Mouse (Mus musculus): ENCODE results near the gene Chst11. TPM values are rescaled to one million over a fixed set of nuclear protein-coding genes. Genes with fewer than 3 reads are reported as not detected.

The Chst11 gene
- polyA plus RNA-seq, 1 experiment from 2014 or later, result 2.5 TPM

DNA sequence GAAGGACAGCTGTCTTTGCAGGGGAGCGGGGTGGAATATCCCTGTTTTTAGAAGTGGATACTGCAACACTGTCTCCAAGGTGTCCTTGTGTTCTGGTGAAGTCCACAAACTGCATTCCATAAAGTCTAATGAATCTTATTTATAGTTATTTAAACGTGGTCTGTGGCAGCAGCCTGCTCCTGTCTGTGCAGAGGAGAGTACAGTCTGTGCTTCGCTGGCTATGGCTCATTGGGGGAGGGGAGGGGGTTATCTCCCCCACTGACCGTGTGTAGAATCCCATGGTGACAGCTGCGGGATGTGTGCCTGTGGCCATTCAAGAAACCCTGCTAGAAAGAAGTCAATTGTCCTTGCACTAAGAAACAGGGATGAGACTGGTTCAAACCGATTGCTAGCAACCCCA lies 206.7 kb downstream of the Chst11 start:
- no peak for ATAC-seq (ENCODE audit: insufficient number of reproducible peaks, insufficient read depth, low FRiP score, low TSS enrichment, low read depth)
- H3K4me1 ChIP-seq (replicated peaks), result peaks cover 9% of the 10 kb centered on the region; the same call in 1 of the 2 replicates
- no peak overlapping the region for H3K4me2 ChIP-seq
- peaks cover 11% of the 10 kb centered on the region; the same call in 1 of the 2 replicates for H3K36me3 ChIP-seq
- no peak overlapping the region for H3K27ac ChIP-seq
- no peak overlapping the region for H3K4me3 ChIP-seq (replicated peaks)
- no peak overlapping the region for H3K9ac ChIP-seq (replicated peaks)
- no peaks in the 10 kb centered on the region for H3K27me3 ChIP-seq
- WGBS, result 67% methylated on average over 6 of the region's 6 CpGs
- no peaks in the 10 kb centered on the region for H3K9me3 ChIP-seq

DNA sequence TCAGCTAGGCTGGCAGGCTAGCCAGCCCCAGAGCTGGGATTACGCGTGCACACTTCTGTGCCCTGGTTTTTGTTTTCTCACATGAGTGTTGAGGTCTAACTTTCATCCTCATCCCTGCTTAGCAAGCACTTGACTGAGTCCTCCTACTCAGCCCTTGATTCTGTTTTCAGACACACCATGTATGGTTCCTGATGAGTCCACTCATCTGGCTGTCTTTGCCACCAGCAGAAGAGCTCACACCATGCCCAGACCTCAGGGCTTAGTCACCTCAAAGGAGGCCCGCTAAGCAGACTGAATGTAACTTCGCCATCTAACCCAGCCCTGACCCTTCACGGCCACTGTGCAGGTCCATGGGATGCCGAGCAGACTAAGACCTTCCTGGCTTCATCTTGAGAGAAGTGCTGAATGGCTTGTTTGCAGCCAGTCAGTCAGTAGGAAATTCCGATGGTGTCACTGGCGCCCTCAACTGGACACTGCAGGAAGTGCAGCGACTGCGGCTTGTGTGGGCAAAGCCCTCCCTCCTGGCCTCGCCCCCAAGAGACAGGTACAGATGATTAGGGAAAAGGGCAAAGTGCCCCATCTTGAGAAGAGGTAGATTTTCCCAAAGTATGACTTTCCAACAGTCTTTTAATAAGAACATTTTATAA lies 212.5 kb downstream of the Chst11 start:
- Histone ChIP-seq H3K27ac (no peak overlapping the region), H3K4me1 (replicated peaks) (peaks cover 7% of the 10 kb centered on the region; the same call in 1 of the 2 replicates), H3K4me3 (replicated peaks) (no peak overlapping the region), H3K9me3 (no peaks in the 10 kb centered on the region), H3K9ac (replicated peaks) (no peak overlapping the region), H3K4me2 (no peak overlapping the region), H3K27me3 (no peaks in the 10 kb centered on the region), H3K36me3 (no peaks in the 10 kb centered on the region)
- no peak for ATAC-seq (ENCODE audit: insufficient number of reproducible peaks, insufficient read depth, low FRiP score, low TSS enrichment, low read depth)
- 53% methylated on average over 11 of the region's 11 CpGs for WGBS

DNA sequence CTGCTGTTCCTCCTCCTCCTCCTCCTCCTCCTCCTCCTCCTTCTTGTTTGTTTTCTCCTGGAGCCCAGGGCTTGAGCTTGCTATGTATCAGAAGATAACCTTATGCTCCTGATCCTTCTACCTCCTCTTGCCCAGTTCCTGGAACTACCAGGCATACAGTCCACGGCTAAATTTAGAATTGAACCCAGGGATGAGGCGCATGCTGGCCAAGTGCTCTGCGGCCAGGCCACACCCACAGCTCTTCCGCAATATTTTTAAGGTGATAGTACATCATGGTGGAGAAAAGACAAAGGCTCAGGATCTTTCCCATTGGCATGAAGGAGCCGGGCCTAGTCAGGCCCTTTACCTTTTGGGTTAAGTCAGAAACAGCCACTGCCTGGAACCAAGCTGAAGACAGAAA lies 213.4 kb downstream of the Chst11 start:
- ATAC-seq (ENCODE audit: insufficient number of reproducible peaks, insufficient read depth, low FRiP score, low TSS enrichment, low read depth), result no peak
- no peak overlapping the region for H3K4me2 ChIP-seq
- H3K9me3 ChIP-seq, result no peaks in the 10 kb centered on the region
- H3K27ac ChIP-seq, result no peak overlapping the region
- H3K27me3 ChIP-seq, result no peaks in the 10 kb centered on the region; the same call in 1 of the 2 replicates
- no peaks in the 10 kb centered on the region for H3K36me3 ChIP-seq
- 88% methylated on average over 5 of the region's 5 CpGs for WGBS
- no peak overlapping the region for H3K4me3 ChIP-seq (replicated peaks)
- no peak overlapping the region for H3K9ac ChIP-seq (replicated peaks)
- peaks cover 3% of the 10 kb centered on the region; the same call in 1 of the 2 replicates for H3K4me1 ChIP-seq (replicated peaks)

DNA sequence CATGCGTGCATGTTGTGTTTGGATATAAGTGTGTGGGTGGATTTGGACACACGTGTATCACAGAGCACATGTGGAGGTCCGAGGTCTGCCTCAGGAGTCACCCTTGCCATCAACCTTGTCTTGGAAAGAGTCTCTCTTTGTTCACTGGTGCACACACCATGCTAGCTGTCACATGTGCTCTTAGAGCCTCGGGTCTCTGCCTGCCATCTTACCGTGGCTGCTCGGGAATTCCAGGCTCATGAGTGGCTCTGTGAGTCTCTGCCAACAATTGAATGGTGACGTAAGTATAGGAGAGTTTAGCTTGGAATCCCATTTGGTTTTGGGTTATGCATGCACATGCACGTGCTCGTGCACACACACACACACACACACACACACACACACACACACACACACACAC lies 214.0 kb downstream of the Chst11 start:
- Histone ChIP-seq H3K9ac (replicated peaks) (no peak overlapping the region), H3K27me3 (no peaks in the 10 kb centered on the region; the same call in 1 of the 2 replicates), H3K36me3 (no peaks in the 10 kb centered on the region), H3K4me2 (no peak overlapping the region), H3K4me1 (replicated peaks) (no peaks in the 10 kb centered on the region), H3K4me3 (replicated peaks) (no peak overlapping the region), H3K27ac (no peak overlapping the region), H3K9me3 (no peaks in the 10 kb centered on the region)
- 91% methylated on average over 9 of the region's 9 CpGs for WGBS
- no peak for ATAC-seq (ENCODE audit: insufficient number of reproducible peaks, insufficient read depth, low FRiP score, low TSS enrichment, low read depth)

DNA sequence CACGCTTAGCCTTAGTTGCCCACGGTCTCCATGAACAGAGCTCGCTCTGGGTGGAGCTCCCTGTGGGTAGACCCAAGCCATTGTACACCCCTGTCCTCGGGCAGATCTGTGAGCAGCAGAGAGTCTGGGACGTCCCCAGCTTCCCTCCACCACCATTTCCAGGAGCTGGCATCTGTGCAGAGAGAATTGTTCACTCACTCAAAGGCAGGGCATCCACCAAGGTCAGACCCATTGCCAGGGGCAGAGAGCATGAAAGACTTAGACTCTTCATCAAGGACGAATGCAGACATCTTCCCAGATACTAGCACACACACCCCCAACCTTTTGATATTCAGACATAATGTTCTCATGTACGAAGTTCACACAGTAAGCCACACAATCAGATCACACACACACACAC lies 216.2 kb downstream of the Chst11 start:
- 83% methylated on average over 7 of the region's 7 CpGs for WGBS
- Histone ChIP-seq H3K4me1 (replicated peaks) (no peaks in the 10 kb centered on the region), H3K27me3 (no peaks in the 10 kb centered on the region; the same call in 1 of the 2 replicates), H3K4me2 (no peak overlapping the region), H3K9ac (replicated peaks) (no peak overlapping the region), H3K4me3 (replicated peaks) (no peak overlapping the region), H3K9me3 (no peaks in the 10 kb centered on the region), H3K27ac (no peak overlapping the region), H3K36me3 (no peaks in the 10 kb centered on the region)
- no peak for ATAC-seq (ENCODE audit: insufficient number of reproducible peaks, insufficient read depth, low FRiP score, low TSS enrichment, low read depth)

DNA sequence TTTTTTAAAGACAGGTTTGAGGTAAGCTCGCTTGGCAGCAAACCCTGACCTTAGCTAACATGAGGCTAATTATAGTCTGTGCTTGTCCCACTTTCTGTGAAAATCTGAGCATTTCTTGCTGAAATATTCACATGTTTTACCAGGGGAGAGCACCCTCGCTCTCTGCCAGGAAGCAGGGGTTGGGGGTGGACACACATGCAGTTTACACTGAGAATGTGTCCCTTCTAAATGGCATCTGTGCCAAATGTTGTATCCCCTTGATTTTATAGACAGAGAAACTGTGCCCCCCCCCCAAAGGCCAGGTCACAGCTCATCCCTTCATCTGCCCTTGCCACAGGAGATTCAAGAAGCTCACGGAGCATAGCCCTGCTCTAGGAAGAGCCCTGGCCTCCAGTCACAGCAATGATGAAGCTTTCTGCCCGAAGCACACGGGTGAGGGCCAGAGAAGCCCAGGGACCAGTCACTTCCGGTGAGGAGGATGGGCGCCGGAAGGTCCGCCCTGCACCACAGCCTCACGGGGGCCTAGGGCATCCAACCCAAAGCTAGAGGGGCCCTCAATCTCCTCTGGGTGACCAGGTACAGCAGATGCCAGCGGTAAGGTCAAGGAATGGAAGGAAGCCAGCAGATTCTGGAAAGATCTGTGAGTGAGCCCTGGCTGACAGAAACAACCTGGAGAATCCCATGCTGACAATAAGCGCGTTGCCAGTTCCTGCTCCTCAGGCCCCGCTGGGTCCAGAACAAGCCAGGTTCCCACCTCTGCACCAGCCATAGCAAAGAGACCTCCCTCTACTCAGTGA lies 217.8 kb downstream of the Chst11 start:
- no peaks in the 10 kb centered on the region; the same call in 1 of the 2 replicates for H3K27me3 ChIP-seq
- 89% methylated on average over 14 of the region's 14 CpGs for WGBS
- H3K36me3 ChIP-seq, result no peaks in the 10 kb centered on the region
- no peaks in the 10 kb centered on the region for H3K9me3 ChIP-seq
- H3K9ac ChIP-seq (replicated peaks), result no peak overlapping the region
- no peaks in the 10 kb centered on the region for H3K4me1 ChIP-seq (replicated peaks)
- ATAC-seq (ENCODE audit: insufficient number of reproducible peaks, insufficient read depth, low FRiP score, low TSS enrichment, low read depth), result no peak
- no peak overlapping the region for H3K4me2 ChIP-seq
- H3K4me3 ChIP-seq (replicated peaks), result no peak overlapping the region
- no peak overlapping the region for H3K27ac ChIP-seq

DNA sequence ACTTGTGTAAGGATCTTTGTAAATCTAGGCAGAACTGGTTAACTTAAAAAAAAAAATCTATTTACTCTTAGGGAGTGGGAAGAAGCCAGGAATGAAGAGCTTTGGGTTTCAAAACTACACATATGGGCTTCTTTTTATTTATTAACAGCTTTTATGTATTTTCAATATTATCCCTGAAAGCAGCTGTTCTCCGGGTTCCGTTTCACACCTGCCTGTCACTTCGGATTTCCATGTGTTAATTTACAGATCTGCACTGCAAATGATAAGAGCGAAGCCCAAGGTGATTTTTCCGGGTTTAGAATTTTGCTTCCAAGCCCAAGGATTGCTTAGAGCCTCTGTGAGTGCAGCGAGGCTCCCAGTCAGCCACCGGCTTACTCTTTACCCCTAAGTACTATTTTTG lies 223.1 kb downstream of the Chst11 start:
- 74% methylated on average over 7 of the region's 7 CpGs for WGBS
- Histone ChIP-seq H3K27me3 (no peaks in the 10 kb centered on the region), H3K4me1 (replicated peaks) (peaks cover 12% of the 10 kb centered on the region), H3K36me3 (no peaks in the 10 kb centered on the region), H3K9me3 (no peaks in the 10 kb centered on the region), H3K27ac (no peak overlapping the region), H3K4me2 (no peak overlapping the region), H3K9ac (replicated peaks) (no peak overlapping the region), H3K4me3 (replicated peaks) (no peak overlapping the region)
- no peak for ATAC-seq (ENCODE audit: insufficient number of reproducible peaks, insufficient read depth, low FRiP score, low TSS enrichment, low read depth)

DNA sequence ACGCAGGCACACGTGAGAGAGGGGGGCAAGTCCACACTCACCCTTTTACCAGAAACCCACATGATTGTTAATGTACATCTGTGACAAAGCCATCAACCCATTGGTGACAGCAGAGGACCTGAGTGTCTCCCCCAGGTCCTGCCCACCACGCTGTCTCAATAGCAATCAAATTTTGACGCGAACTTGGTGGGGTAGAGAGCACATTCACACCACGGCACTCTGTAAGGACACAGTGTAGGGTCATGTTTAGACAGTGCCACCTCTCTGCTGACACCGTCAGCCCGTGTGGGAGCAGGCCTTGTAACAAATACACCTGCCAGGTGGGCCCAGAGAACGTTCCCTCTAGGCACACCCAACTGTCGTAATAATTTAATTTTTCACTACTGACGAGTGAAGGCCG lies 224.1 kb downstream of the Chst11 start:
- Histone ChIP-seq H3K4me1 (replicated peaks) (peaks cover 12% of the 10 kb centered on the region), H3K36me3 (no peaks in the 10 kb centered on the region), H3K27me3 (no peaks in the 10 kb centered on the region), H3K4me2 (no peak overlapping the region), H3K9me3 (no peaks in the 10 kb centered on the region), H3K9ac (replicated peaks) (no peak overlapping the region), H3K27ac (no peak overlapping the region), H3K4me3 (replicated peaks) (no peak overlapping the region)
- no peak for ATAC-seq (ENCODE audit: insufficient number of reproducible peaks, insufficient read depth, low FRiP score, low TSS enrichment, low read depth)
- 58% methylated on average over 12 of the region's 12 CpGs for WGBS

DNA sequence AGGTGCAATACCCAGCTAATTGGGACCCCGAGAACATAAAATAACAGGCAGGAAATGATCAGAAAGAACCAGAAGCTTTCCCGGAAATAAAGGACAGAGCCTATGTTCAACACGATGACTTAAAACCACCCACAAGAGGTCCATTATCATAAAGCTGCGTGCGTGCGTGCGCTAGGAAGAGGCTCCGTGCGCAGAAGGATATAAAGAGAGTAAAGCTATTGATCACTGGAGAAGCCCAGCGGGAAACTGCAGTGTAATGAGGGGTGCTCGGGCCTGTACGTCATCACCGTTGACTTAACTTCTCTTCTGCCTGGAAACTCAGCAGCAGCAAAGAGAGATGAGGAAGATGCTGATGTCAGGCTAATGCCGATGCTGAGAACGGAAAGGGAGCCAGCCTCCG lies 224.8 kb downstream of the Chst11 start:
- Histone ChIP-seq H3K4me3 (replicated peaks) (no peak overlapping the region), H3K27me3 (no peaks in the 10 kb centered on the region), H3K9me3 (no peaks in the 10 kb centered on the region), H3K9ac (replicated peaks) (no peak overlapping the region), H3K4me2 (no peak overlapping the region), H3K4me1 (replicated peaks) (peaks cover 12% of the 10 kb centered on the region), H3K36me3 (no peaks in the 10 kb centered on the region), H3K27ac (no peak overlapping the region)
- 56% methylated on average over 16 of the region's 16 CpGs for WGBS
- ATAC-seq (ENCODE audit: insufficient number of reproducible peaks, insufficient read depth, low FRiP score, low TSS enrichment, low read depth), result no peak

DNA sequence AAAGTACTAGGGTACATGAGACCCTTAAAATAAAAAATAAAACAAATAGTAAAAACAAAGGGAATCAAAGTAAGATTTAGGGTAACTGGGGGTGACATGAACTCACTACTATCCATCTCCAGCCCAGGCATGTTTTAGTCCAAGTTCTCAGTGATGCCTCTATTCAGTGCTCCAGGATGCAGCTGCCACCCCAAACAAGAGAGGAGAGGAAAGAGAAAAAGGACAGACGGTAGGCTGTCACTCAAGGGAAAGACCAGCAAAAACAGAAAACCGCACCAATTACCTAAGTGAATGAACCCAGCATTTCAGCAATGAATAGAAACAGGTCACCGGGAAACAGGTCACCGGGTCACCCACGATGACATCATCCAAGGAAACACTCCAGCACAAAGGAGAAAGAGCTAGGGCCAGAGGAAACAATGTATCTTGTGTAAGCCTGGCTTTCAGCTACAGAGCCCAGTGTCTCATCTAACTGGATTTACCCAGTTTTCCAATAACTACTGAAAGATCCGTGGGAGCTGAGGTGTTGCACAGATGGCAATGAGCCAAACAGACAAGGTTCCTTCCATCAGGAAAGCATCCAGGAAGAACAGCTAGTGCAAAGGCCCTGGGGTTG lies 225.8 kb downstream of the Chst11 start:
- 75% methylated on average over 6 of the region's 6 CpGs for WGBS

DNA sequence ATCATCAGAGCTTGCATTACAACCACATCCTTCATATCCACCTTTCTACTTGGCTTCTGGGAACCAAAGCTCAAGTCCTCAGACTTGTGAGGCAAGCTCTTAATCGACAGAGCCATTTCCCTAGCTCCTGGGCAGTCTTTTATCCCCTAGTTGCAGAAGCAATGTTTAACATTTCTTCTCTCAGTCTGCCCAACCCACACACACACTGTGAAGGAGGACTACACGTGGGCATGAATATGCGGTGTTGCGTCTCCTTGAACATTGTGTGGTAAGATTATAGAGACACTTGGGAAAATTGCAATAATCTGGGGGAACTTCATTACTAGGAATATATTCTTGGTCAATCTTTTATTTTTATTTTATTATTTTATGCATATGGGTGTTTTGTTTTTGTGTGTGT lies 227.3 kb downstream of the Chst11 start:
- Histone ChIP-seq H3K4me1 (replicated peaks) (peaks cover 17% of the 10 kb centered on the region), H3K36me3 (no peaks in the 10 kb centered on the region), H3K27me3 (0 out of 2 replicates have a peak, but pooled peaks cover 1% of the 10 kb centered on the region), H3K9me3 (no peaks in the 10 kb centered on the region), H3K27ac (no peak overlapping the region), H3K4me2 (no peak overlapping the region), H3K4me3 (replicated peaks) (no peak overlapping the region), H3K9ac (replicated peaks) (no peak overlapping the region)
- no peak for ATAC-seq (ENCODE audit: insufficient number of reproducible peaks, insufficient read depth, low FRiP score, low TSS enrichment, low read depth)
- 84% methylated on average over 4 of the region's 4 CpGs for WGBS

More for the DNA sequence above, 225.8 kb downstream of the Chst11 start:
- Histone ChIP-seq H3K9ac (replicated peaks) (no peak overlapping the region), H3K36me3 (no peaks in the 10 kb centered on the region), H3K27ac (no peak overlapping the region), H3K4me3 (replicated peaks) (no peak overlapping the region), H3K4me1 (replicated peaks) (peaks cover 12% of the 10 kb centered on the region), H3K27me3 (no peaks in the 10 kb centered on the region), H3K9me3 (no peaks in the 10 kb centered on the region), H3K4me2 (no peak overlapping the region)
- ATAC-seq (ENCODE audit: insufficient number of reproducible peaks, insufficient read depth, low FRiP score, low TSS enrichment, low read depth), result no peak

Data from limb, embryonic 12.5 days (tissue).